Mouse (Mus musculus) stomach, embryonic 15.5 days (tissue): ENCODE measurements around the gene Zfyve27. TPM values are rescaled to one million over a fixed set of nuclear protein-coding genes. Genes with fewer than 3 reads are reported as not detected.

ENCODE experiments used
- ATAC-seq: fragments of 200-750 bp; cut with Nextera tagmentation; 2 replicates; pipeline ENCODE4 v1.8.0; 2017; ENCODE audit warnings: low read depth, moderate number of reproducible peaks, moderate TSS enrichment; ENCODE audit not compliant: insufficient read depth, low FRiP score
- H3K27ac ChIP-seq: fragments of 300-500 bp; sonication (generic); 2 replicates; pipeline ENCODE4 v1.5.1; 2015; ENCODE audit warnings: mild to moderate bottlenecking, inconsistent platforms
- H3K27me3 ChIP-seq: fragments of 300-500 bp; sonication (generic); replicated peaks from 2 replicates; pipeline ENCODE4 v1.6.1; 2015; ENCODE audit warnings: inconsistent platforms
- H3K36me3 ChIP-seq: fragments of 300-500 bp; sonication (generic); 2 replicates; pipeline ENCODE4 v1.6.1; 2015; ENCODE audit warnings: inconsistent platforms
- H3K4me1 ChIP-seq: fragments of 300-500 bp; sonication (generic); 2 replicates; pipeline ENCODE4 v1.6.1; 2015; ENCODE audit warnings: inconsistent platforms
- H3K4me2 ChIP-seq: fragments of 300-500 bp; sonication (generic); 2 replicates; pipeline ENCODE4 v1.6.1; 2015; ENCODE audit warnings: mild to moderate bottlenecking, inconsistent platforms
- H3K4me3 ChIP-seq: fragments of 300-500 bp; sonication (generic); replicated peaks from 2 replicates; pipeline ENCODE4 v1.5.1; 2015; ENCODE audit warnings: inconsistent platforms
- H3K9ac ChIP-seq: fragments of 300-500 bp; sonication (generic); 2 replicates; pipeline ENCODE4 v1.6.1; 2015; ENCODE audit warnings: inconsistent platforms
- H3K9me3 ChIP-seq: fragments of 300-500 bp; sonication (generic); 2 replicates; pipeline ENCODE4 v1.6.1; 2016; ENCODE audit warnings: inconsistent platforms
- WGBS: fragments of 180-500 bp; shearing (Covaris S2); methylation state at CpG from one replicate; pipeline ENCODE4 v1.1.7; 2015; 5-methylcytosine and 5-hydroxymethylcytosine counted together
- polyA plus RNA-seq: library from polyadenylated mRNA; unstranded; fragments of >200 nt; fragmentation: Nextera tagmentation; extraction: Ambion mirVana; gene quantifications from 2 replicates; pipeline ENCODE4 v1.2.1, GENCODE M21; 2015

Zfyve27 gene
- polyA plus RNA-seq, 1 experiment from 2014 or later, result 24.6 TPM

- Histone ChIP-seq H3K4me3 (peak overlapping the region; percentile 74), H3K9me3 (no peaks in the 10 kb centered on the region), H3K4me1 (peaks cover 12% of the 10 kb centered on the region; the same call in 1 of the 2 replicates), H3K27ac (peak overlapping the region; percentile 94), H3K36me3 (0 out of 2 replicates have a peak, but pooled peaks cover 1% of the 10 kb centered on the region), H3K4me2 (peak overlapping the region; percentile 96), H3K27me3 (no peaks in the 10 kb centered on the region), H3K9ac (no peak overlapping the region)
- 42% methylated on average over 14 of the region's 14 CpGs for WGBS
- ATAC-seq, result no peak; the same call in 1 of the 2 replicates
Observed at GRCm38 (mm10) chr19:42129509-42130293, 34.0 kb upstream of the Zfyve27 start.

DNA sequence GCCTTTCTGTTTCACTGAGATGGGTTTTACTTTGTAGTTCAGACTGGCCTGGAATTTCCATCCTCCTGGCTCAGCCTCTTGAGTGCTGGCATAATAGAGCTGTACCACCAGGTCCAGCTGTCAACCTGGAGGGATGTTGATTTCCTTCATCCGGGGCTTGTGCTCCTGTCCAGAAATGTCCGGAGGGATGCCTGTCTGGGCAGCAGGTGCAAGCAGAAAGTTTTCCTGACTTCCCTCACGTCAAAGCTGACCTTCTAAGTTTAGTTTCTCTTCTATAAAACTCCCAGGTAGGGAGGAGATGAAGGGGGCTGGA lies 33.5 kb upstream of the Zfyve27 start:
- 60% methylated on average over 3 of the region's 3 CpGs for WGBS
- ATAC-seq, result no peak
- H3K27ac ChIP-seq, result peak overlapping the region; percentile 94; the same call in 1 of the 2 replicates

GRCm38 (mm10) chr19:42131101-42131500 lies 32.6 kb upstream of the Zfyve27 start:
- Histone ChIP-seq H3K36me3 (no peaks in the 10 kb centered on the region), H3K9ac (no peak overlapping the region), H3K4me1 (peaks cover 12% of the 10 kb centered on the region; the same call in 1 of the 2 replicates), H3K9me3 (no peaks in the 10 kb centered on the region), H3K27me3 (no peaks in the 10 kb centered on the region), H3K27ac (peak overlapping the region; percentile 94), H3K4me2 (no peak overlapping the region), H3K4me3 (no peak overlapping the region)
- 61% methylated on average over 5 of the region's 5 CpGs for whole genome bisulfite sequencing
- no peak for ATAC-seq

More for the DNA sequence above, 33.5 kb upstream of the Zfyve27 start:
- Histone ChIP-seq H3K9me3 (no peaks in the 10 kb centered on the region), H3K4me2 (no peak overlapping the region), H3K4me3 (no peak overlapping the region), H3K27me3 (no peaks in the 10 kb centered on the region), H3K4me1 (peaks cover 12% of the 10 kb centered on the region; the same call in 1 of the 2 replicates), H3K9ac (no peak overlapping the region), H3K36me3 (no peaks in the 10 kb centered on the region)

DNA sequence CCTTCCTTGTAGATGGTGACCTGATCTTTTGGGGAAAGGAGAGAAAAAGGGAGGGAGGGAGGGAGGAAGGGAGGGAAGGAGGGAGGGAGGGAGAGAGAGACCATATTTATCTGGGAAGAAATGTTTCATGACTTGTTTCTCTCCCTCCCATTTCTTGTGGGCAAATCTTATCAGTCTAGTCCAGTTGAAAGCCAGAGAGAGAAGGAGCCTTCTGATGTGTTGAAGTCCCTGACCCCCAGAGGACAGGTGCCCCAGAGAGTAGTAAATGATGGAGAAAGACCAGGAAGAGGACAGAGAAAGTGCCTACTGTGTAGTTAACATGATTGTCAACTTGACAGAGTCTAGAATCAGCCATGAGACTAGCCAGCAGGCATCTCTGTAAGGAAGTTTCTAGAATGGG lies 28.7 kb upstream of the Zfyve27 start:
- no peak for ATAC-seq
- Histone ChIP-seq H3K4me1 (0 out of 2 replicates have a peak, but pooled peaks cover 4% of the 10 kb centered on the region), H3K9ac (no peak overlapping the region)

GRCm38 (mm10) chr19:42136126-42136525 lies 27.6 kb upstream of the Zfyve27 start:
- Histone ChIP-seq H3K4me1 (no peaks in the 10 kb centered on the region), H3K27me3 (no peaks in the 10 kb centered on the region), H3K9me3 (no peaks in the 10 kb centered on the region), H3K4me2 (no peak overlapping the region), H3K9ac (no peak overlapping the region), H3K27ac (no peak overlapping the region), H3K4me3 (no peak overlapping the region), H3K36me3 (no peaks in the 10 kb centered on the region)
- 33% methylated on average over 5 of the region's 5 CpGs for WGBS
- ATAC-seq, result no peak

More for the DNA sequence above, 28.7 kb upstream of the Zfyve27 start:
- H3K36me3 ChIP-seq, result no peaks in the 10 kb centered on the region
- H3K27ac ChIP-seq, result no peak overlapping the region
- no peaks in the 10 kb centered on the region for H3K27me3 ChIP-seq
- H3K4me3 ChIP-seq, result no peak overlapping the region
- no peak overlapping the region for H3K4me2 ChIP-seq
- H3K9me3 ChIP-seq, result no peaks in the 10 kb centered on the region

DNA sequence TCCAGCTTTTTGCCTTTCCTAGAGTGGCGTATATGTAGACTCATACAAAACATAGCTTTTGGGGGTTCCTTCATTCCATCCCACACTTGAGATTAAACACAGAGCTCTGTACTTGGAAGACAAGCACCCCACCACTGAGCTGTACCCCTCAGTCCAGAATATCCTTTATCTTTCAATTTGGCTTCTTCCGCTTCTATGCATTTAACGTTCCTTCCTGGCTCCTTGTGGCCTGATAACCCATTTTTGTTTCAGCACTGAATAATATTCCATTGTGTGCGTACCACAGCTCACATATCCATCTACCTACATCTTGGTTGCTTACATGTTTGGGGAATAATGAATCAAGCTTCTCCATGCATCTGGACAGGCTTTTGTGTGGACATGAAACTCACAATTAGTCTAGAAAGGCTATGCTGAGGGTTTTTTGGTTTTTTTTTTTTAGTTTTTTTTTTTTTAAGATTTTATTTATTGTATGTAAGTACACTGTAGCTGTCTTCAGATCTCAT lies 26.5 kb upstream of the Zfyve27 start:
- no peaks in the 10 kb centered on the region for H3K27me3 ChIP-seq
- H3K4me2 ChIP-seq, result no peak overlapping the region
- WGBS, result 92% methylated on average over 4 of the region's 4 CpGs
- H3K36me3 ChIP-seq, result no peaks in the 10 kb centered on the region
- H3K4me1 ChIP-seq, result no peaks in the 10 kb centered on the region
- H3K9ac ChIP-seq, result no peak overlapping the region
- ATAC-seq, result no peak
- no peak overlapping the region for H3K4me3 ChIP-seq
- no peaks in the 10 kb centered on the region for H3K9me3 ChIP-seq
- H3K27ac ChIP-seq, result no peak overlapping the region

GRCm38 (mm10) chr19:42138517-42139285 lies 25.1 kb upstream of the Zfyve27 start:
- no peak for ATAC-seq
- H3K27ac ChIP-seq, result no peak overlapping the region
- H3K4me2 ChIP-seq, result no peak overlapping the region
- no peaks in the 10 kb centered on the region for H3K4me1 ChIP-seq
- no peaks in the 10 kb centered on the region for H3K27me3 ChIP-seq
- no peak overlapping the region for H3K4me3 ChIP-seq
- no peaks in the 10 kb centered on the region for H3K9me3 ChIP-seq
- 78% methylated on average over 15 of the region's 15 CpGs for WGBS
- no peaks in the 10 kb centered on the region for H3K36me3 ChIP-seq
- H3K9ac ChIP-seq, result no peak overlapping the region

- Histone ChIP-seq H3K27me3 (no peaks in the 10 kb centered on the region), H3K4me1 (no peaks in the 10 kb centered on the region), H3K4me3 (no peak overlapping the region), H3K36me3 (no peaks in the 10 kb centered on the region), H3K9ac (no peak overlapping the region), H3K4me2 (no peak overlapping the region), H3K27ac (no peak overlapping the region), H3K9me3 (no peaks in the 10 kb centered on the region)
- ATAC-seq, result no peak
- WGBS, result 68% methylated on average over 5 of the region's 5 CpGs
Observed at GRCm38 (mm10) chr19:42139724-42140517, 23.8 kb upstream of the Zfyve27 start.

GRCm38 (mm10) chr19:42141998-42142397 lies 21.8 kb upstream of the Zfyve27 start:
- Histone ChIP-seq H3K36me3 (no peaks in the 10 kb centered on the region), H3K4me3 (no peak overlapping the region), H3K9me3 (no peaks in the 10 kb centered on the region), H3K4me1 (peaks cover 2% of the 10 kb centered on the region), H3K27me3 (no peaks in the 10 kb centered on the region), H3K27ac (no peak overlapping the region), H3K4me2 (no peak overlapping the region), H3K9ac (no peak overlapping the region)
- 67% methylated on average over 3 of the region's 3 CpGs for WGBS
- no peak for ATAC-seq

GRCm38 (mm10) chr19:42142757-42143156 lies 21.0 kb upstream of the Zfyve27 start:
- WGBS, result 75% methylated on average over 2 of the region's 2 CpGs
- no peak overlapping the region for H3K4me3 ChIP-seq
- no peak overlapping the region for H3K9ac ChIP-seq
- no peaks in the 10 kb centered on the region for H3K9me3 ChIP-seq
- H3K36me3 ChIP-seq, result no peaks in the 10 kb centered on the region
- H3K27ac ChIP-seq, result no peak overlapping the region
- no peaks in the 10 kb centered on the region for H3K27me3 ChIP-seq
- no peak for ATAC-seq
- H3K4me1 ChIP-seq, result peaks cover 3% of the 10 kb centered on the region
- H3K4me2 ChIP-seq, result no peak overlapping the region

- no peaks in the 10 kb centered on the region for H3K36me3 ChIP-seq
- peak overlapping the region; percentile 42; the same call in 1 of the 2 replicates for H3K27ac ChIP-seq
- no peak overlapping the region for H3K9ac ChIP-seq
- no peak overlapping the region for H3K4me2 ChIP-seq
- no peaks in the 10 kb centered on the region for H3K27me3 ChIP-seq
- ATAC-seq, result no peak
- 49% methylated on average over 6 of the region's 6 CpGs for WGBS
- peaks cover 15% of the 10 kb centered on the region for H3K4me1 ChIP-seq
- no peak overlapping the region for H3K4me3 ChIP-seq
- no peaks in the 10 kb centered on the region for H3K9me3 ChIP-seq
Observed at GRCm38 (mm10) chr19:42144067-42144466, 19.7 kb upstream of the Zfyve27 start.
